Mouse (Mus musculus) ovary, postnatal 10 days (tissue): ENCODE results near the gene Gm20431.

Experiments
- DNase-seq: peaks from one replicate; pipeline ENCODE4 v3.0.0; 2022; ENCODE audit warnings: low spot score

Gene Gm20431

DNA sequence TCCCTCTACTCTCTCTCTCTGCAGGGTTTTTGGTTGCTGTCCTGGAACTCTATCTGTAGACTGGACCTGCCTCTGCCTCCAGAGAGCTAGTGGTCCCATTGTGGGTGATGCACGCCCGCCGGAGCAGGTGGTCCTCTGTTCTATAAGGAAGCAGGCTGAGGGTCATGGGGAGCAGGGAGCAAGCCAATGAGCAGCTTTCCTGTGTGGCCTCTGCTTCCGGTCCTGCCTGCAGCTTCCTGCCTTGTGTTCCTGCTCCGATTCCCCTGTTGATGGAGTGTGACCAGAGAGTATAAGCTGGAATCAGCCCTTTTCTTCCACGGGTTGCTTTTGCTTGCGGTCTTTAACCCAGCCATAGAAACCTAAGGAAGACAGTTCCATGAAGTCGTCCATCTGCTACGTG is 93.2 kb downstream of the Gm20431 start:
- no peak for DNase-seq

DNA sequence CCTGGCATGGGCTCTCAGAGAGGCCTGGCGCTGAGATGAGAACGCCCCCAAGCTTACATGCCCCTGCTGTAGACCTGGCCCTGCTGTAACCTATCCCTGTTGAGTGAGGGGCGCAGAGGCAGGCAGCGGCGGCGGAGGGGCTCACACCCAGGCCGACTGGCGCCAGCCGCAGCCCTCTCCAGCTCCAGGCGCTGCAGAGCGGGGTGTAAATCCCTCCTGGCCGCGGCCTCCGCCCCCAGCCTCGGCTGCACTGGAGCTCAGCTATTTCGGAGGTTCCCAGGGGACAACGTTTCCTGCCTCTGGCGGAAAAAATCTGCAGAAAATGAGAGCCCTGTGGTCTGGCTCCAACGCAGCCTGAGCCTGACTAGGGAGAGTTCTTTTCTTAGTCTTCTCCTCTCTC is 95.6 kb downstream of the Gm20431 start:
- no peak for DNase-seq

DNA sequence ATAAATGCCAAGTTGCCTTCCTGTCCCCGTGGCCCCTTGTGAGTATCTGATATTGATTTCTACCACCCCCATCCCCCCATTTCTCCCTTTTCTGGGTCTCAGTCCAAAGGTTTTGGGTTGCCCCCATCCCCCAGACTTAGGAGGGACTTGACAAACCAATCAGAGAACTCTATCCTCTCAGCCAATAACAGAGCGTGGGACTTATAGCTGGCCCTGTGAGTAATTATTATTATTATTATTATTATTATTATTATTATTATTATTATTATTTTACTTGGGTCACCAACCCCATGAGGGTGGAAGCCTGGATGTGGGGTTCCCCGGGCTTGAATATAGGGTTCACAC is 96.0 kb downstream of the Gm20431 start:
- no peak for DNase-seq

DNA sequence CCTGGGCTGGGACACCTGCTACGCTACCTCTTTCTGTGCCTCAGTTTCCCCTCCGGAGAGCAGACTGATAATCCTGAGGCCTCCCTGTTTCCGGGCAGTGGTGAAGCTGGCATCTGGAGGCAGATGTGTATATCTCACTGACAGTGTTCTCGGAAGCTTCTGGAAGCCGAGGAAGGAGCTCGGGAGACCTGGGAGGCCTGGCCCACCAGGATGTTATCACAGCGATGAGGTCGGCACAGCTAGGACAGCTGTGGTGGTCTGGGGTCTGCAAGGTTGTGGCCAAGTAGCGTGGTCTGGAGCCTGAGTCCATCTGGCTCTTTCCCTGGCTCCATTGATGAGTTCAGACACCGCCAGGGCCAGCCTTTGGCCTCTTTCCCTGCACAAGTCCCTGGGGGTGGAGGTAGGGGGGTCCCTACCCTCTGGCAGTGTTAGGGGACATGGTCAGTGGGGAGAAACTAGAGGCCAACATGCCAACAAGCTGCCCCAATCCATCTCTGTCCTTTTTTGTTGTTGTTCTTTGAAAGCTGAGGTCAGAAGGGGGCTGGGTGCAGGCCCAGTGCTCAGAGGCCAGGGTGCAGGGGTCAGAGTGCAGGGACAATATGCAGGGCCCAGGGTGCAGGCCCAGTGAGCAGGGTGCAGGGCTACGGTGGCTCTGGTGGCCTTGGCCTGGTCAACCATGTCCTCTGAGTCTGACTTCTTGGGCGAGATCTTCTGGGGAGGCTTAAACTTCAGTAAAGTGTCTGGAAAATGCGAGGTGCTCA is 96.6 kb downstream of the Gm20431 start:
- DNase-seq = no peak

DNA sequence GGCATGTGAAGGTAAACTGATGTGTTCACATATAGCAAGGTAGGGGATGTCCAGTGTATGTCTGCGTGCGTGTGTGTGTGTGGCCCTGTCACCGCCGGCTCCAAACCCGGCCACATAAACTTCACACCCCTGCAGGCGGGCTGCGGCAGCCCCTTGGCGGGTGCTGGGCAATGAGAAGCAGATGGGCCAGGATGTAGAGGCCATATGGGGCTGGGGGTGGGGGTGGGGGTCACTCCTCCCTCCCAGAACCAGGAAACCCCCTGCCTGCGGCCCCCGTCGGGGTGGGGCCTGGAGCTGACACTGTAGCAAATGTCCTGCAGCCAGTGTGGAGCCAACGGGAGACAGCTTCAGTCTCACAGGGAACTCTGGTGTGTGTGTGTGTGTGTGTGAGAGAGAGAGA is 97.6 kb downstream of the Gm20431 start:
- no peak for DNase-seq

DNA sequence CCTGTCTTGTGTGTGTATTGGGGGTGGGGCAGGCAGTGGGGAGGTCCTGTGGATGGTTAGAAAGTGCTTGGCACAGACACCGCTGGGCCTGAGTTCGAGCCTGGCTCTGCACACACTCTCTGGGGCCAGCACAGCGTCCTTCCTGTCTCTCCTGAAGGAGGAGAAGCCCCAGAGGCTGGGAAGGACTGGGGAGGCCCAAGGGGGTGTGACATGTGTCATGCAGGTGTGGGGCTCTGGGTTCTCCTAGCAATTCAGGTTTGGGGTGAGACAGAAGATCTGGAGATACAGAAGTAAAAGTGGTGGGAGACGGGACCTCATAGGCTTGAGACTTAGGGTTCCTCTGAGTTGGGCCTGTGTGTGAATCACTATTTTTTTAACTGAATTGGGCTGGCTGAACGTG is 98.3 kb downstream of the Gm20431 start:
- DNase-seq = no peak

DNA sequence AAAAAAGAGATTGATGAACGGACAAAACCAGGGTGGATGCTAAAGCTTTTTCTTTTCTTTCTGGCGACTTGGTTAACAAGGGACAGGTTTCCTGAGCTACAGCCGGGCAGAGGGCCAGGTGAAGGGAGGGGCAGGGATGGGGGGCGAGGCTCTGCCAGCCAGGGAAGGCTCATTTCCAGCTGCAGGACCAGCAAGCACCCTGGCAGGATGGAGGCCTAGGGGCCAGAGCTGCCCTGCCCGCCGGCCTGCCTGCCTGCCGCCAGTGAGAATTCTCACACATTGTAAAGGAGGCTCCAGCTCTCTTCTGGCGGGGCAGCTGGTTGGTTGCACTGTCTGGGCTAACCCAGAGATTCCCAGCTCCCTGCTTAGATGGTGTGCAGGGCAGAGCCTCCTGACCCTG is 99.2 kb downstream of the Gm20431 start:
- no peak for DNase-seq

DNA sequence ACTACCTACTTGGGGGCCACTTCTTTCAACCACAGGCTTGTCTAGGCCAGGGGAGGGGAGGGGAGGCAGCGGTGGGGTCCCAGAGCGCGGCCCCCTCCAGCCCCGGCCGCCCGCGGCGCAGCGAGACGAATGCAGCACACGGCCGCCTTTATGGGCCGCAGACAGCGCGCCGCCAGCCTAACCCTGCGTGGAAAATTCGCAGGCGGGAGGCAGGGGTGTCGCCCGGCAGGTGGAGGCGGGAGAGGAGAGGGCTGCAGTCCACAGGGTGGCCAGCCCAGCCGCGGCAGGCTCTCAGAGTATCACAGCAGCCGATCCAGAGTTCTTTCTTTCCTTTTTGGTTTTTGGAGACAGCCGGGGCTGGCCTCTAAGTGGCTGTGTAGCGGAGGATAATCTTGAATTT is 101.9 kb downstream of the Gm20431 start:
- no peak for DNase-seq
